25 mouse cellular contexts compared by ENCODE assay signal in genomic region chr7:99702201-99702600, GRCm38 (mm10). TPM values are rescaled to one million over a fixed set of nuclear protein-coding genes. Genes with fewer than 3 reads are reported as not detected.
DNase-seq lines count a peak whose midpoint lies in the region; ATAC-seq and TF ChIP-seq lines count a peak whose summit lies in the region.
"Had no signal": no experiment of that assay in that cellular context is flagged by ENCODE, and none has a peak within 500 bp of the region (broad histone marks: within the 10 kb centered on the region; RNA-seq: fewer than 3 reads in every experiment).

No protein-coding gene starts in this region.

- 0 out of 2 replicates have a peak, but pooled peaks cover 3% of the 10 kb centered on the region for H3K27me3 ChIP-seq in hindbrain, embryonic 10.5 days (ENCODE audit: insufficient read depth, poor library complexity, severe bottlenecking)
- H3K27me3 ChIP-seq in hindbrain, embryonic 11.5 days (ENCODE audit: control insufficient read depth, insufficient read depth, low read length), result no peaks in the 10 kb centered on the region
- no peaks in the 10 kb centered on the region for H3K27me3 ChIP-seq in liver, postnatal 0 days (ENCODE audit: insufficient read depth, low read length)
- H3K27me3 ChIP-seq in small intestine, adult 2 months (ENCODE audit: control insufficient read depth, insufficient read depth, low read length), result no peaks in the 10 kb centered on the region
- H3K27me3 ChIP-seq: embryonic facial prominence, embryonic 13.5 days; lung, embryonic 15.5 days; neural tube, embryonic 13.5 days had no signal

- peak; percentile 39; the same call in 1 of the 2 replicates for TF ChIP-seq EP300 in liver, postnatal 0 days (IDR thresholded peaks at IDR 0.05; ENCODE audit: low read depth)

- no peaks in the 10 kb centered on the region for H3K36me3 ChIP-seq in hindbrain, embryonic 10.5 days
- no peaks in the 10 kb centered on the region for H3K36me3 ChIP-seq in hindbrain, embryonic 11.5 days (ENCODE audit: control insufficient read depth, insufficient read depth, low read length)
- H3K36me3 ChIP-seq in liver, postnatal 0 days (replicated peaks; ENCODE audit: insufficient read depth, low read length), result no peaks in the 10 kb centered on the region
- no peaks in the 10 kb centered on the region for H3K36me3 ChIP-seq in small intestine, adult 2 months (ENCODE audit: control insufficient read depth, insufficient read depth, low read length)
- H3K36me3 ChIP-seq: embryonic facial prominence, embryonic 13.5 days; G1E; limb, embryonic 12.5 days; lung, embryonic 15.5 days; neural tube, embryonic 13.5 days had no signal

- no peak for TF ChIP-seq CTCF in liver, postnatal 0 days (IDR thresholded peaks at IDR 0.05; ENCODE audit: low read depth)
- no peak for TF ChIP-seq CTCF in small intestine, adult 2 months (IDR thresholded peaks at IDR 0.05; ENCODE audit: extremely low read depth, insufficient read length, insufficient replicate concordance, low read depth, low read length)

- no peak overlapping the region for H3K4me3 ChIP-seq in hindbrain, embryonic 10.5 days
- no peak overlapping the region for H3K4me3 ChIP-seq in hindbrain, embryonic 11.5 days (ENCODE audit: low read depth, low read length)
- no peak overlapping the region for H3K4me3 ChIP-seq in liver, postnatal 0 days (ENCODE audit: low read depth, low read length)
- no peak overlapping the region for H3K4me3 ChIP-seq in small intestine, adult 2 months (ENCODE audit: low read depth, low read length)
- H3K4me3 ChIP-seq: embryonic facial prominence, embryonic 13.5 days; limb, embryonic 12.5 days; lung, embryonic 15.5 days; neural tube, embryonic 13.5 days had no signal

- H3K9ac ChIP-seq in hindbrain, embryonic 11.5 days (ENCODE audit: low read depth, low read length), result no peak overlapping the region
- H3K9ac ChIP-seq in liver, postnatal 0 days (replicated peaks), result no peak overlapping the region
- H3K9ac ChIP-seq: embryonic facial prominence, embryonic 13.5 days; limb, embryonic 12.5 days; lung, embryonic 15.5 days; neural tube, embryonic 13.5 days had no signal

- no peak for ATAC-seq in hindbrain, embryonic 11.5 days (ENCODE audit: low FRiP score)
- ATAC-seq in liver, postnatal 0 days, result peak; percentile 10; the same call in 1 of the 2 replicates
- ATAC-seq: hindbrain, embryonic 16.5 days had no signal

- DNase-seq in hindbrain, embryonic 10.5 days (ENCODE audit: low spot score), result no peak
- DNase-seq in hindbrain, embryonic 11.5 days (ENCODE audit: low spot score), result no peak
- no peak for DNase-seq in liver, postnatal 0 days
- no peak for DNase-seq in liver
- DNase-seq in kidney, postnatal 10 days, result peak; percentile 70
- DNase-seq in adrenal gland, adult 18-20 months (ENCODE audit: low spot score in 2 of 2), result no peak
- DNase-seq: adrenal gland, postnatal 10 days; cerebellum, adult 2 months; heart, postnatal 10 days; right cerebral cortex, adult 18-20 months; thymus, postnatal 25 days had no signal

- H3K4me1 ChIP-seq in hindbrain, embryonic 10.5 days (replicated peaks), result peaks cover 41% of the 10 kb centered on the region
- H3K4me1 ChIP-seq in hindbrain, embryonic 11.5 days (replicated peaks; ENCODE audit: control insufficient read depth, insufficient read depth, low read length), result 0 out of 2 replicates have a peak, but pooled peaks cover 2% of the 10 kb centered on the region
- H3K4me1 ChIP-seq in liver, postnatal 0 days (ENCODE audit: insufficient read depth), result no peaks in the 10 kb centered on the region
- H3K4me1 ChIP-seq in small intestine, adult 2 months (ENCODE audit: control insufficient read depth, insufficient read depth, insufficient read length, low read length), result peaks cover 30% of the 10 kb centered on the region

- H3K9me3 ChIP-seq in hindbrain, embryonic 10.5 days, result no peaks in the 10 kb centered on the region
- no peaks in the 10 kb centered on the region for H3K9me3 ChIP-seq in hindbrain, embryonic 11.5 days (ENCODE audit: control insufficient read depth, low read length)
- no peaks in the 10 kb centered on the region for H3K9me3 ChIP-seq in liver, postnatal 0 days (ENCODE audit: low read length)
- H3K9me3 ChIP-seq: embryonic facial prominence, embryonic 13.5 days; G1E; limb, embryonic 12.5 days; lung, embryonic 15.5 days; neural tube, embryonic 13.5 days had no signal

- peak overlapping the region; percentile 62; the same call in 1 of the 2 replicates for H3K27ac ChIP-seq in hindbrain, embryonic 10.5 days
- H3K27ac ChIP-seq in hindbrain, embryonic 11.5 days (ENCODE audit: low read depth, low read length), result no peak overlapping the region
- no peak overlapping the region for H3K27ac ChIP-seq in liver, postnatal 0 days (ENCODE audit: low read depth)
- H3K27ac ChIP-seq in small intestine, adult 2 months (ENCODE audit: insufficient read depth, low read depth, low read length), result peak overlapping the region; percentile 43
- H3K27ac ChIP-seq: embryonic facial prominence, embryonic 13.5 days; limb, embryonic 12.5 days; lung, embryonic 15.5 days; neural tube, embryonic 13.5 days had no signal

- no peak for TF ChIP-seq POLR2A in small intestine, adult 2 months (IDR thresholded peaks at IDR 0.05; ENCODE audit: low read depth, low read length)

- WGBS in hindbrain, embryonic 10.5 days, result 27% methylated on average over 6 of the region's 6 CpGs
- 30% methylated on average over 6 of the region's 6 CpGs for WGBS in hindbrain, embryonic 11.5 days
- 44% methylated on average over 6 of the region's 6 CpGs for WGBS in liver, postnatal 0 days (ENCODE audit: insufficient replicate concordance)
- 61% methylated on average over 6 of the region's 6 CpGs for WGBS in small intestine, adult 2 months

- no peak overlapping the region for H3K4me2 ChIP-seq in hindbrain, embryonic 11.5 days (replicated peaks; ENCODE audit: low read depth, low read length)
- no peak overlapping the region for H3K4me2 ChIP-seq in liver, postnatal 0 days (ENCODE audit: low read depth, low read length)
- H3K4me2 ChIP-seq: embryonic facial prominence, embryonic 13.5 days; limb, embryonic 12.5 days; lung, embryonic 15.5 days; neural tube, embryonic 13.5 days had no signal

RNA-seq across cellular contexts. Expression of gene Slco2b1, which starts 8.9 kb away (rescaled TPM):
- 2.3 and 3.5 TPM in 2 replicates for polyA plus RNA-seq in hindbrain, embryonic 10.5 days (2016; fragmentation: Nextera tagmentation; extraction: Ambion mirVana)
- polyA plus RNA-seq in hindbrain, embryonic 11.5 days (2014; fragmentation: Nextera tagmentation; extraction: Ambion mirVana), result 2.1 and 2.4 TPM in 2 replicates
- polyA plus RNA-seq in liver, postnatal 0 days (2015; fragmentation: Nextera tagmentation; extraction: Ambion mirVana), result 0.68 and 0.73 TPM in 2 replicates
- 19.3 and 28.3 TPM in 2 replicates for polyA plus RNA-seq in small intestine, adult 2 months (2012; rRNA removed)
- total RNA-seq in adrenal gland, adult 18-20 months (2021), result 10 to 100 TPM; 21.0 to 25.3 TPM
- total RNA-seq: granulocyte monocyte progenitor cell, adult 5-6 weeks; megakaryocyte-erythroid progenitor cell, adult 5-6 weeks had no signal

RNA-seq across cellular contexts. Expression of gene Olfr520, which starts 27.9 kb away (rescaled TPM):
- polyA plus RNA-seq in hindbrain, embryonic 10.5 days (2016; fragmentation: Nextera tagmentation; extraction: Ambion mirVana), result not detected in 2 replicates
- not detected in 2 replicates for polyA plus RNA-seq in hindbrain, embryonic 11.5 days (2014; fragmentation: Nextera tagmentation; extraction: Ambion mirVana)
- polyA plus RNA-seq in liver, postnatal 0 days (2015; fragmentation: Nextera tagmentation; extraction: Ambion mirVana), result not detected in 2 replicates
- not detected in 2 replicates for polyA plus RNA-seq in small intestine, adult 2 months (2012; rRNA removed)
- total RNA-seq in adrenal gland, adult 18-20 months (2021), result under 1 TPM in 1 of 2 experiments, not detected in 1; 0.42 TPM
- total RNA-seq: adrenal gland, postnatal 10 days; common myeloid progenitor, adult 5-6 weeks; granulocyte monocyte progenitor cell, adult 5-6 weeks; megakaryocyte-erythroid progenitor cell, adult 5-6 weeks; monocyte, adult 5-6 weeks had no signal
- polyA plus RNA-seq: cerebellum, adult 2 months; embryonic facial prominence, embryonic 13.5 days; G1E; hindbrain, embryonic 16.5 days; large intestine, adult 2 months; limb, embryonic 12.5 days; lung, embryonic 15.5 days; neural tube, embryonic 13.5 days; spleen, adult 2 months; stomach, embryonic 16.5 days had no signal

Comparison
In these comparisons a context has a peak if more than half of its experiments do, and no peak if none do; other contexts are left out.
1. H3K27ac ChIP-seq: peak in hindbrain, embryonic 10.5 days (single experiment) and small intestine, adult 2 months (single experiment); none in hindbrain, embryonic 11.5 days (single experiment) and liver, postnatal 0 days (single experiment).